Mouse (Mus musculus) heart, adult 2 months (tissue): ENCODE measurements around the gene Suv39h2. TPM values are rescaled to one million over a fixed set of nuclear protein-coding genes. Genes with fewer than 3 reads are reported as not detected.

Source experiments
- DNase-seq, 2 experiments: peaks; one replicate each; pipeline ENCODE4 v3.0.0; 2021
- H3K27ac ChIP-seq: fragments of 200-600 bp; 2 replicates; pipeline ENCODE4 v1.8.1; 2022
- H3K27me3 ChIP-seq: fragments of 200-500 bp; 2 replicates; pipeline ENCODE4 v1.6.1; 2012; ENCODE audit warnings: mild to moderate bottlenecking, low read length, inconsistent platforms, mixed read lengths; ENCODE audit not compliant: control insufficient read depth, insufficient read depth
- H3K36me3 ChIP-seq: fragments of 200-500 bp; 2 replicates; pipeline ENCODE4 v1.6.1; 2012; ENCODE audit warnings: low read length, inconsistent platforms; ENCODE audit not compliant: control insufficient read depth, insufficient read depth
- H3K4me1 ChIP-seq: fragments of 200-500 bp; 2 replicates; pipeline ENCODE4 v1.6.1; 2011; ENCODE audit warnings: low read length; ENCODE audit not compliant: control insufficient read depth, insufficient read depth
- H3K4me3 ChIP-seq: fragments of 200-600 bp; 2 replicates; pipeline ENCODE4 v1.8.1; 2022
- H3K79me2 ChIP-seq: fragments of 200-500 bp; replicated peaks from 2 replicates; pipeline ENCODE4 v1.6.1; 2012; ENCODE audit warnings: mild to moderate bottlenecking, inconsistent platforms, low read length, moderate library complexity, mixed read lengths; ENCODE audit not compliant: control insufficient read depth, insufficient read depth
- H3K9ac ChIP-seq: fragments of 200-500 bp; 2 replicates; pipeline ENCODE4 v1.6.1; 2012; ENCODE audit warnings: low read depth, mild to moderate bottlenecking, control low read depth, inconsistent platforms, low read length, mixed read lengths
- CTCF ChIP-seq: fragments of 200-600 bp; IDR thresholded peaks from 2 replicates; pipeline ENCODE4 v1.8.1; 2022; ENCODE audit warnings: antibody characterized with exemption, mild to moderate bottlenecking, moderate library complexity
- EP300 ChIP-seq: fragments of 200-500 bp; IDR thresholded peaks from 2 replicates; pipeline ENCODE4 v1.6.1; 2011; ENCODE audit warnings: low read depth, low read length, control low read depth; ENCODE audit not compliant: insufficient read depth
- POLR2A ChIP-seq: fragments of 200-500 bp; IDR thresholded peaks from 2 replicates; pipeline ENCODE4 v1.6.1; 2011; ENCODE audit warnings: mild to moderate bottlenecking, low read depth, low read length, control low read depth; ENCODE audit not compliant: insufficient read depth
- WGBS: fragments of 180-500 bp; shearing (Covaris S2); methylation state at CpG from one replicate; pipeline ENCODE4 v1.1.7; 2018; 5-methylcytosine and 5-hydroxymethylcytosine counted together
- intact Hi-C: fragments of 180-260 bp; cut with DNase I; formaldehyde crosslinking; loops from one replicate; pipeline ENCODE4 v1.15.1; 2025
- polyA plus RNA-seq: library from polyadenylated mRNA; depleted of rRNA; stranded (reverse); fragments of >200 nt; gene quantifications from 2 replicates; pipeline ENCODE4 v1.2.3, GENCODE M21; 2012
- total RNA-seq, 2 experiments: library from RNA; stranded (reverse); gene quantifications; 2 replicates each; pipeline ENCODE4 v1.2.3; 2021

The Suv39h2 gene
- total and polyA plus RNA-seq, 3 experiments = 0.23 to 0.96 (median 0.50) TPM

DNA sequence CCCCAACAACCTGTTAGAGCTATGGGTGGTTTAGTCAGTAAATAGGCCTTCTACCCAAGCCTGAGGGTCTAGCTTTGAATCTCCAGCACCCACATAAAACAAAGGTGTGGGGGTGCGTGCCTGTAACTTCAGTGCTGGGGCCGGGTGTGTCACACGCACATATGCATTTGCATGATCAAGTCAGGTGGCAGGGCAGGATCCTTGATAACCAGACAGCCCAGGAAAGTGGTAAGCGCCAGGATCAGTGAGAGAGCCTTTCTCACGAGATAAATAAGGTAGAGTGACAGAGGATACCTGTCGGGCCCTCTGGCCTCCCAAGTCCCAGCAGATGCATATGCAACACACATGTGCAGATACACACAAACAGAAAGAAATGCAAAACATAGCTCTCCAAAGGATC lies 24.7 kb upstream of the Suv39h2 start:
- TF ChIP-seq CTCF = no peak
- intact Hi-C loops = no loop called here
- WGBS = 93% methylated on average over 6 of the region's 6 CpGs
- no peak overlapping the region for H3K27ac ChIP-seq
- no peak for DNase-seq
- H3K79me2 ChIP-seq = peaks cover 2% of the 10 kb centered on the region; the same call in 1 of the 2 replicates
- H3K4me1 ChIP-seq = no peaks in the 10 kb centered on the region
- no peaks in the 10 kb centered on the region; the same call in none of the 2 replicates for H3K36me3 ChIP-seq
- no peak overlapping the region for H3K9ac ChIP-seq
- H3K27me3 ChIP-seq = no peaks in the 10 kb centered on the region
- H3K4me3 ChIP-seq = no peak overlapping the region

DNA sequence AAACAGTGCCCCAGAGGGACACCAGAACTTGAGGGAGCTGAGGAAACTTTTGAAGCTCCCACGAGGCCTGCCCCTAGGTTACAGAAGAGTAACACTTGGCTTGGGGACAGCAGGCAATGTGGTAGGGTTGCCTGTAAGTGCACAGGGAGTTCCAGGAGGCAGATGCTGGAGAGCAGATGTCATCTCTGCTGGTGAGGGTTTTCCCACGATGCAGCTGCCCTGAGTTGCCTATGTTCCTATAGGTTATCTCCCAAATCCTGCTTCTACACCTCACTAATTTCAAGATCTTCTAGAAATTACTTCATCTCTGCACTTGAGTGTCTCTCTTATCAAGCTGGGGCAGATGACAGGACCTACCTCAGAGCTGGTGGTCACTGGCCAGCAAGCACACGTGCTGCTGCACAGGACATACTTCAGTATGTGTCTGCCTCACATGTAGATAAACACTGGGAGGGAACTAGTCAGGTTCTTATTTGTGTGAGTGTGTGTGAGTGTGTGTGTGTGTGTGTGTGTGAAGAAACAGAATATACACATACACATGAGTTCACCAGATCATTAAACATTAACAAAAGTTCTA lies 19.1 kb upstream of the Suv39h2 start:
- DNase-seq = no peak
- no peak for TF ChIP-seq EP300
- TF ChIP-seq POLR2A = no peak
- no peak for TF ChIP-seq CTCF
- Histone ChIP-seq H3K4me1 (no peaks in the 10 kb centered on the region), H3K4me3 (no peak overlapping the region), H3K27ac (no peak overlapping the region), H3K27me3 (no peaks in the 10 kb centered on the region), H3K36me3 (no peaks in the 10 kb centered on the region; the same call in none of the 2 replicates), H3K79me2 (no peaks in the 10 kb centered on the region), H3K9ac (no peak overlapping the region)
- intact Hi-C loops = no loop called here
- 77% methylated on average over 3 of the region's 3 CpGs for WGBS

- Histone ChIP-seq H3K79me2 (no peaks in the 10 kb centered on the region), H3K4me3 (no peak overlapping the region), H3K4me1 (no peaks in the 10 kb centered on the region), H3K36me3 (no peaks in the 10 kb centered on the region; the same call in 1 of the 2 replicates), H3K27me3 (no peaks in the 10 kb centered on the region), H3K27ac (no peak overlapping the region), H3K9ac (no peak overlapping the region)
- intact Hi-C loops = no loop called here
- 86% methylated on average over 3 of the region's 3 CpGs for WGBS
- DNase-seq = no peak
- TF ChIP-seq EP300 = no peak
- no peak for TF ChIP-seq CTCF
- TF ChIP-seq POLR2A = no peak
Observed at GRCm38 (mm10) chr2:3489816-3490215, 15.0 kb upstream of the Suv39h2 start.

GRCm38 (mm10) chr2:3480239-3480638 lies 5.4 kb upstream of the Suv39h2 start:
- H3K4me3 ChIP-seq = no peak overlapping the region
- H3K9ac ChIP-seq = no peak overlapping the region
- H3K79me2 ChIP-seq = no peaks in the 10 kb centered on the region
- TF ChIP-seq POLR2A (no peak), CTCF (0 out of 2 replicates have a peak, but pooled peaks have one; percentile 18)
- no peaks in the 10 kb centered on the region for H3K27me3 ChIP-seq
- intact Hi-C loops = no loop called here
- peaks cover 2% of the 10 kb centered on the region for H3K4me1 ChIP-seq
- WGBS = 81% methylated on average over 3 of the region's 3 CpGs
- DNase-seq = no peak
- H3K27ac ChIP-seq = no peak overlapping the region
- no peaks in the 10 kb centered on the region; the same call in 1 of the 2 replicates for H3K36me3 ChIP-seq

GRCm38 (mm10) chr2:3475746-3476251 lies 968 bp upstream of the Suv39h2 start:
- intact Hi-C loops = loop anchor here (2.0 kb wide), 1 partner anchor 37 kb away; the partner anchor contains the start of genes Cdnf, Gm45902 and Hspa14
- no peak overlapping the region; the same call in 1 of the 2 replicates for H3K27ac ChIP-seq
- peaks cover 2% of the 10 kb centered on the region for H3K4me1 ChIP-seq
- WGBS = 72% methylated on average over 3 of the region's 3 CpGs
- H3K9ac ChIP-seq = no peak overlapping the region
- TF ChIP-seq EP300 (no peak), CTCF (no peak), POLR2A (no peak)
- DNase-seq = no peak
- no peaks in the 10 kb centered on the region for H3K79me2 ChIP-seq
- no peaks in the 10 kb centered on the region; the same call in 1 of the 2 replicates for H3K36me3 ChIP-seq
- no peak overlapping the region for H3K4me3 ChIP-seq
- no peaks in the 10 kb centered on the region for H3K27me3 ChIP-seq

- under 1% methylated on average over 46 of the region's 46 CpGs for WGBS
- intact Hi-C loops = loop anchor here (2.0 to 5.0 kb wide), 2 partner anchors 38 to 52 kb away; partner anchors contain the start of genes Cdnf, Dclre1c, Gm45902 and Hspa14
Observed at GRCm38 (mm10) chr2:3474361-3474805, 448 bp downstream of the Suv39h2 start.

More at GRCm38 (mm10) chr2:3474361-3474805, 448 bp downstream of the Suv39h2 start:
- Histone ChIP-seq H3K27me3 (no peaks in the 10 kb centered on the region), H3K27ac (peak overlapping the region; percentile 20), H3K9ac (peak overlapping the region; percentile 66), H3K4me3 (peak overlapping the region; percentile 77), H3K36me3 (no peaks in the 10 kb centered on the region; the same call in 1 of the 2 replicates), H3K79me2 (no peaks in the 10 kb centered on the region), H3K4me1 (peaks cover 2% of the 10 kb centered on the region)
- peak; percentile 60 to 68 for DNase-seq
- TF ChIP-seq EP300 (no peak), POLR2A (no peak), CTCF (no peak)
